Mouse (Mus musculus) liver, embryonic 14.5 days (tissue): ENCODE measurements at regions not wholly inside any gene's neighbourhood (a gene's known extent, or its start where the extent isn't known, plus 50 kb on each side); places are given as distances from the start of the nearest gene placed in this dataset.
A peak's percentile ranks its signal among the peaks of the same experiment; 100 is the strongest.

ENCODE experiments used
- ATAC-seq: fragments of 200-750 bp; cut with Nextera tagmentation; 2 replicates; pipeline ENCODE4 v1.8.0; 2017; ENCODE audit warnings: moderate number of reproducible peaks, mild to moderate bottlenecking, moderate library complexity; ENCODE audit not compliant: insufficient read depth
- DNase-seq, 3 experiments: peaks; one replicate each; pipeline ENCODE4 v3.0.0-alpha.2; 2012 to 2013; ENCODE audit warnings: low read depth in 3 of 3, low spot score in 3 of 3
- H3K27ac ChIP-seq: fragments of 300-500 bp; sonication (generic); 2 replicates; pipeline ENCODE4 v1.5.1; 2014; ENCODE audit warnings: moderate library complexity, mild to moderate bottlenecking, control low read depth, inconsistent platforms
- H3K27me3 ChIP-seq: fragments of 300-500 bp; sonication (generic); 2 replicates; pipeline ENCODE4 v1.6.1; 2014; ENCODE audit warnings: mild to moderate bottlenecking, low read length, moderate library complexity; ENCODE audit not compliant: control insufficient read depth, insufficient read depth
- H3K36me3 ChIP-seq: fragments of 300-500 bp; sonication (generic); replicated peaks from 2 replicates; pipeline ENCODE4 v1.6.1; 2014; ENCODE audit warnings: low read depth; ENCODE audit not compliant: control insufficient read depth, insufficient read depth
- H3K4me1 ChIP-seq, 2 experiments: fragments of 200-500 bp in 1 of 2; fragments of 300-500 bp in 1 of 2; sonication (generic) in 1 of 2; replicated peaks; 2 replicates each; pipeline ENCODE4 v1.6.1; 2012 to 2014; ENCODE audit warnings: antibody characterized with exemption in 1 of 2, inconsistent platforms in 1 of 2, low read length in 1 of 2; ENCODE audit not compliant: control insufficient read depth in 2 of 2, insufficient read depth in 2 of 2
- H3K4me2 ChIP-seq: fragments of 300-500 bp; sonication (generic); 2 replicates; pipeline ENCODE4 v1.6.1; 2014; ENCODE audit warnings: low read depth, mild to moderate bottlenecking, control low read depth, moderate library complexity
- H3K4me3 ChIP-seq, 2 experiments: fragments of 200-500 bp in 1 of 2; fragments of 300-500 bp in 1 of 2; sonication (generic) in 1 of 2; 2 replicates each; pipeline ENCODE4 v1.5.1; 2012 to 2014; ENCODE audit warnings: low read depth in 2 of 2, low read length in 2 of 2, mild to moderate bottlenecking in 2 of 2, control low read depth in 1 of 2, inconsistent platforms in 1 of 2, moderate library complexity in 1 of 2; ENCODE audit not compliant: insufficient read depth in 1 of 2
- H3K9ac ChIP-seq: fragments of 300-500 bp; sonication (generic); replicated peaks from 2 replicates; pipeline ENCODE4 v1.6.1; 2014; ENCODE audit warnings: mild to moderate bottlenecking, control low read depth, moderate library complexity
- H3K9me3 ChIP-seq: fragments of 300-500 bp; sonication (generic); 2 replicates; pipeline ENCODE4 v1.6.1; 2016; ENCODE audit warnings: low read length, mixed read lengths; ENCODE audit not compliant: control insufficient read depth
- CTCF ChIP-seq: IDR thresholded peaks from 2 replicates; pipeline ENCODE4 v1.5.1; 2016; ENCODE audit warnings: antibody characterized with exemption, low read depth, control low read depth
- EP300 ChIP-seq: IDR thresholded peaks from 2 replicates; pipeline ENCODE4 v1.6.1; 2016; ENCODE audit warnings: antibody characterized with exemption, low read depth
- WGBS: fragments of 180-500 bp; shearing (Covaris S2); extraction: QIAGEN DNeasy Blood & Tissue Kit; methylation state at CpG from one replicate; pipeline ENCODE4 v1.1.7; 2014; ENCODE audit not compliant: insufficient replicate concordance; 5-methylcytosine and 5-hydroxymethylcytosine counted together

- ATAC-seq (no peak), DNase-seq (no peak)
- H3K27me3 ChIP-seq, result no peaks in the 10 kb centered on the region
- TF ChIP-seq EP300, result no peak
- no peak for TF ChIP-seq CTCF
- 72% methylated on average over 4 of the region's 4 CpGs for WGBS
- no peaks in the 10 kb centered on the region for H3K4me1 ChIP-seq
- no peak overlapping the region for H3K4me3 ChIP-seq
- no peak overlapping the region for H3K4me2 ChIP-seq
- H3K9ac ChIP-seq, result no peak overlapping the region
- no peaks in the 10 kb centered on the region for H3K36me3 ChIP-seq
- H3K9me3 ChIP-seq, result no peaks in the 10 kb centered on the region
- no peak overlapping the region for H3K27ac ChIP-seq
Observed at GRCm38 (mm10) chr2:72773401-72773800, 206.8 kb downstream of the Sp3 start.

- WGBS, result 19% methylated on average over 3 of the region's 3 CpGs
- ATAC-seq (no peak), DNase-seq (no peak)
- no peaks in the 10 kb centered on the region for H3K27me3 ChIP-seq
- no peaks in the 10 kb centered on the region for H3K4me1 ChIP-seq
- no peak overlapping the region for H3K4me3 ChIP-seq
- H3K9ac ChIP-seq, result no peak overlapping the region
- H3K36me3 ChIP-seq, result no peaks in the 10 kb centered on the region
- H3K4me2 ChIP-seq, result no peak overlapping the region
- peak; percentile 49 for TF ChIP-seq CTCF
- no peak for TF ChIP-seq EP300
- no peaks in the 10 kb centered on the region for H3K9me3 ChIP-seq
- H3K27ac ChIP-seq, result no peak overlapping the region
Observed at GRCm38 (mm10) chr2:72777330-72777729, 202.9 kb downstream of the Sp3 start.

- no peaks in the 10 kb centered on the region for H3K9me3 ChIP-seq
- H3K4me2 ChIP-seq, result no peak overlapping the region
- WGBS, result 75% methylated on average over 8 of the region's 8 CpGs
- H3K4me3 ChIP-seq, result no peak overlapping the region
- H3K36me3 ChIP-seq, result no peaks in the 10 kb centered on the region
- DNase-seq (no peak), ATAC-seq (no peak)
- H3K4me1 ChIP-seq, result no peaks in the 10 kb centered on the region
- no peak overlapping the region for H3K27ac ChIP-seq
- TF ChIP-seq EP300 (no peak), CTCF (no peak)
- no peaks in the 10 kb centered on the region for H3K27me3 ChIP-seq
- H3K9ac ChIP-seq, result no peak overlapping the region
Observed at GRCm38 (mm10) chr2:72777806-72778510, 202.3 kb downstream of the Sp3 start.

- no peaks in the 10 kb centered on the region for H3K27me3 ChIP-seq
- DNase-seq, result no peak
- TF ChIP-seq CTCF (no peak), EP300 (no peak)
Observed at GRCm38 (mm10) chr2:72779268-72780163, 200.7 kb downstream of the Sp3 start.

More at GRCm38 (mm10) chr2:72779268-72780163, 200.7 kb downstream of the Sp3 start:
- 72% methylated on average over 7 of the region's 7 CpGs for WGBS
- ATAC-seq, result no peak
- no peaks in the 10 kb centered on the region for H3K36me3 ChIP-seq
- H3K27ac ChIP-seq, result no peak overlapping the region
- H3K4me2 ChIP-seq, result no peak overlapping the region
- no peaks in the 10 kb centered on the region for H3K9me3 ChIP-seq
- no peak overlapping the region for H3K4me3 ChIP-seq
- no peak overlapping the region for H3K9ac ChIP-seq
- H3K4me1 ChIP-seq, result 0 out of 4 replicates have a peak, but pooled peaks cover 0 to 2% of the 10 kb centered on the region in 2 experiments
